Mouse (Mus musculus) myocyte (in vitro differentiated cells): ENCODE measurements around the gene Plcb1. TPM values are rescaled to one million over a fixed set of nuclear protein-coding genes. Genes with fewer than 3 reads are reported as not detected.

ENCODE experiments used
- H3K27me3 ChIP-seq: one replicate; pipeline ENCODE4 v1.6.1; 2011; ENCODE audit not compliant: control insufficient read depth, insufficient read depth, insufficient read length
- H3K36me3 ChIP-seq: one replicate; pipeline ENCODE4 v1.6.1; 2011; ENCODE audit not compliant: control insufficient read depth, insufficient read depth
- H3K4me2 ChIP-seq: one replicate; pipeline ENCODE4 v1.6.1; 2011; ENCODE audit warnings: low read depth, control low read depth
- H3K4me3 ChIP-seq: one replicate; pipeline ENCODE4 v1.5.1; 2011; ENCODE audit warnings: mild to moderate bottlenecking, control low read depth, moderate library complexity
- H3K79me2 ChIP-seq: one replicate; pipeline ENCODE4 v1.6.1; 2011; ENCODE audit not compliant: control insufficient read depth, insufficient read depth
- H3ac ChIP-seq: one replicate; pipeline ENCODE4 v1.6.1; 2011; ENCODE audit not compliant: control insufficient read depth, insufficient read length
- CEBPB ChIP-seq: IDR thresholded peaks from 2 replicates; pipeline ENCODE4 v1.6.1; 2011; ENCODE audit warnings: mild to moderate bottlenecking, moderate library complexity; ENCODE audit not compliant: poor library complexity, insufficient read depth, severe bottlenecking
- E2F4 ChIP-seq: IDR thresholded peaks from one replicate; pipeline ENCODE4 v1.6.1; 2011; ENCODE audit warnings: mild to moderate bottlenecking, control low read depth, moderate library complexity; ENCODE audit not compliant: insufficient read depth
- MAX ChIP-seq: IDR thresholded peaks from one replicate; pipeline ENCODE4 v1.6.1; 2011; ENCODE audit warnings: low read depth, mild to moderate bottlenecking, control low read depth
- MYOD1 ChIP-seq, 3 experiments: IDR thresholded peaks; one replicate each; pipeline ENCODE4 v1.6.1; 2011; ENCODE audit warnings: control low read depth in 2 of 3, low read depth in 2 of 3, mild to moderate bottlenecking in 2 of 3, moderate library complexity in 1 of 3; ENCODE audit not compliant: insufficient read length in 2 of 3, control insufficient read depth in 1 of 3
- MYOG ChIP-seq, 3 experiments: IDR thresholded peaks; one replicate each; pipeline ENCODE4 v1.6.1; 2011; ENCODE audit warnings: control low read depth in 2 of 3, low read depth in 2 of 3, mild to moderate bottlenecking in 2 of 3; ENCODE audit not compliant: insufficient read length in 2 of 3, control insufficient read depth in 1 of 3, insufficient read depth in 1 of 3
- POLR2A ChIP-seq: IDR thresholded peaks from one replicate; pipeline ENCODE4 v1.6.1; 2011; ENCODE audit warnings: low read depth, mild to moderate bottlenecking, control low read depth, moderate library complexity; ENCODE audit not compliant: insufficient read length
- POLR2AphosphoS2 ChIP-seq: IDR thresholded peaks from one replicate; pipeline ENCODE4 v1.6.1; 2011; ENCODE audit warnings: low read depth, control low read depth; ENCODE audit not compliant: insufficient read length
- REST ChIP-seq: IDR thresholded peaks from one replicate; pipeline ENCODE4 v1.6.1; 2011; ENCODE audit warnings: mild to moderate bottlenecking, control low read depth, moderate library complexity; ENCODE audit not compliant: insufficient read depth, insufficient read length
- SRF ChIP-seq: IDR thresholded peaks from one replicate; pipeline ENCODE4 v1.6.1; 2011; ENCODE audit warnings: low read depth; ENCODE audit not compliant: control insufficient read depth, insufficient read length
- TCF12 ChIP-seq: IDR thresholded peaks from one replicate; pipeline ENCODE4 v1.6.1; 2011; ENCODE audit warnings: mild to moderate bottlenecking, control low read depth; ENCODE audit not compliant: poor library complexity, insufficient read depth, severe bottlenecking
- TCF3 ChIP-seq: IDR thresholded peaks from one replicate; pipeline ENCODE4 v1.6.1; 2011; ENCODE audit warnings: low read depth, control low read depth; ENCODE audit not compliant: insufficient read length
- USF1 ChIP-seq: IDR thresholded peaks from one replicate; pipeline ENCODE4 v1.6.1; 2011; ENCODE audit warnings: low read depth, mild to moderate bottlenecking, control low read depth, moderate library complexity
- polyA plus RNA-seq: library from polyadenylated mRNA; unstranded; fragments of >200 nt; fragmentation: generic; extraction: Trizol; gene quantifications from one replicate; pipeline ENCODE4 v1.2.1, GENCODE M21; 2012; ENCODE audit warnings: missing spikeins

Plcb1 gene
- polyA plus RNA-seq, 1 experiment: 0.76 TPM

DNA sequence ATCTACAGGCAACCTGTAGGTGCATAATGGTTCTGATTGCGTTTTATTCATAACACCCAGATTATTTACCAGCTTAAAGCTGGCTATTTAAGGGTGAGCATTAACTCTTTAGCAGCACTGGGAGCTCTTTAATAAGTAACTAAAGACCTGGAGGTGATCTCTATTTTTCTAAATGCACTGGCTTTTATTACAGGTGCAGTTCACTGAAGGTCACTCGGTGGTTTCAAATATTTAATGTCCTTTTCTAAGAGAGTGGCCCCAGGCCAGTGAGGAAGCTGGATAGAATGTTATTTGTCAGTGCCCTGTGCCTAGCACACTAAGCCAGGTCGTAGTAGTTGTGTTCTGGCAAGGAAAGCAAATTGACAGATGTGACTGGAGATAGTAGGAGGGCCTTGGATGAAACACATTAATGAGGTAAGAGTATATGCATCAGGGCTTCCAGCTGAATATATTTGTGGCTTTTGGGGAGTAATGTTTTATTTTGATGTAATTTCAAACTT, 59.4 kb downstream of the Plcb1 start:
- no peak overlapping the region for H3K4me3 ChIP-seq
- H3K79me2 ChIP-seq: no peaks in the 10 kb centered on the region
- H3K4me2 ChIP-seq: no peak overlapping the region
- no peaks in the 10 kb centered on the region for H3K27me3 ChIP-seq
- no peaks in the 10 kb centered on the region for H3K36me3 ChIP-seq
- no peak overlapping the region for H3ac ChIP-seq
- no peak for TF ChIP-seq TCF3

DNA sequence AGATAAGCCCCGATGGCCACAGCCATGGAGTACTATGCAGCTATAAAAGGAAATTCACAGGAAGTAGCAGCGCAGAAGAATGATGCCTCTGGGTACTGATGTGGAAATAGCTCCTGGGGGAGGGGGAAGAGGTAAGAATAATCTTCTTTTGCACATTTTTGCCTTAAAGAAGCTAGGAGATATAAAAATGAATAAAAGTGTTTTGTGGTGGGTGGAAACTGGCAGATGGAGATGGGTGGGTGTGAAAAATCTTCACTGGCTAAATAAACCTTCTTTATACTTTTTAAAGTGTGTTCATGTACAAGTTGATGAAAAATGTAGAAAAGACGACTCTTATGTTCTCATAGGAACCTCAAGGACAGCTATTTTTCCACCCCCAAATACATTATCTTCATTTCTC, 60.7 kb downstream of the Plcb1 start:
- no peak overlapping the region for H3K4me3 ChIP-seq
- H3K79me2 ChIP-seq: no peaks in the 10 kb centered on the region
- no peaks in the 10 kb centered on the region for H3K36me3 ChIP-seq
- no peak for TF ChIP-seq MYOG (IDR thresholded peaks at IDR 0.05; ENCODE audit: control insufficient read depth in 1 of 3, insufficient read depth in 1 of 3, insufficient read length in 2 of 3, low read depth in 2 of 3)
- no peak for TF ChIP-seq TCF12
- no peak for TF ChIP-seq MAX
- no peak for TF ChIP-seq REST
- TF ChIP-seq CEBPB: no peak
- no peak for TF ChIP-seq SRF
- H3ac ChIP-seq: no peak overlapping the region
- H3K27me3 ChIP-seq: no peaks in the 10 kb centered on the region
- no peak overlapping the region for H3K4me2 ChIP-seq

DNA sequence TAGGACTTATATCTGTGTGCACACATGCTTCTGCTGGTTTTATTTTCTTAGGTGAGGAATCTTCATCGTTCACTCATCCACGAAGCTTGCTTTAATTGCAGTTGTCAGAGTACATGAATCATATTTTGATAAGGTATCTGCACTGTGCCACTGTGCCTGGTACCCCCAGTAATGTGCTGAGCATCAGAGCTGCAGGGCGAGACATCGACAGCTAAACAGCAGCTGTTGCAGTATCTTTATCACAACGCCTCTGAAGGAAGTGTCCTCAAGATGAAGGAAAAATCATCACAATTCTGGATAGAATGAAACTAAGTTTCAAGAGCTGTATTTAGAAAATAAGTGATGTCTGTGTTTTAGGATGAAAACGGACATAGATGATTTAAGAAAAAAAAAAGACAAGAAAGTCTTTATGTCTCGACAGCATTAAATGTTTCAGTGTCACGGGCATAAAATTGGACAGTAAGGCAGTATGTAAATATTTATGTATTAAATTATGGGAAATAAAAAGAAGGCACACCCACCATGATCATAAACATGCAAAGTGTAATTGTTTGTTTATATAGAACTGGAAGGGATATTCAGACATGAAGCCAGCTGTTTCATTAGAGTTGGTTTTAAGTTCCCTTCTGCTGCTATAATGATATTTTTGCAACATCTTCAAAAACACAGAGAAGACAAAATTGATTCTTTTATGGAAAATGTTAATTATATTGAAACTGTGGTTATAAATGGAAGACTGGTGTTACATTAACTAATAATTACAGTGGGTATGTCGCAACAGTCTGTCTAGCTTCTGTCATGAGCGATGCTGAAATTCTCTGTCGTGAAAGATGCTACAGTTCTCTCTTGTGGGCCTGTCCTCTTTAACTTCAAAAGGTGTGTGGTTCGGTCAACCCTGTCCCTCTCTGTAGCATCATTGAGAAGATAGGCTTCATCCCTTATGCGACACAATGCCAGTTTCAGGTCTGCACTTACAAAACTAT, 65.6 kb downstream of the Plcb1 start:
- H3K27me3 ChIP-seq: no peaks in the 10 kb centered on the region
- no peak overlapping the region for H3K4me2 ChIP-seq
- TF ChIP-seq CEBPB (peak; percentile 74), REST (no peak), E2F4 (no peak), MYOD1 (IDR thresholded peaks at IDR 0.05; ENCODE audit: control insufficient read depth in 1 of 3, insufficient read length in 2 of 3, low read depth in 2 of 3) (no peak)
- no peaks in the 10 kb centered on the region for H3K36me3 ChIP-seq
- no peaks in the 10 kb centered on the region for H3K79me2 ChIP-seq
- no peak overlapping the region for H3K4me3 ChIP-seq
- no peak overlapping the region for H3ac ChIP-seq

DNA sequence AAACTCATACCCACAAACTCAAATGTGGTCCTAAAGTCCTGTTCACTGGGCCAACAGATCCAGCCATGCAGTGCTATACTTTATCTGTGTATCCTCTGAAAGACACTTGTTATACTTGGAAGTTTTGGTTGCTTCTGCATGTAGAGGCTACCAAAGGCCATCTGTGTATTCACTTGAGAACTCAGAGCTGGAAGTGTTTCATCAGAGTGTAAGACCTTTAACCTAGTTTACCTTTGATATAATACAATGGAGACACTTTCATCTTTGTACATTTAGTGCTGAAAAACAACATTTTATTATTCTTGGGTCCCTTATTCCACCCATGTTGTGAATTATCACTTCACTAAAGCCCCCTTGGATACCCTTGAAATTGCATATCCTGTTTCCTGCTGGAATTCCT, 70.4 kb downstream of the Plcb1 start:
- Histone ChIP-seq H3K79me2 (no peaks in the 10 kb centered on the region), H3K4me3 (no peak overlapping the region), H3ac (no peak overlapping the region), H3K27me3 (no peaks in the 10 kb centered on the region), H3K36me3 (no peaks in the 10 kb centered on the region), H3K4me2 (no peak overlapping the region)
- TF ChIP-seq USF1 (no peak), POLR2AphosphoS2 (no peak), TCF12 (no peak), POLR2A (no peak), E2F4 (no peak), CEBPB (no peak), REST (no peak), MAX (no peak), TCF3 (no peak), MYOG (IDR thresholded peaks at IDR 0.05; ENCODE audit: control insufficient read depth in 1 of 3, insufficient read depth in 1 of 3, insufficient read length in 2 of 3, low read depth in 2 of 3) (no peak), SRF (no peak), MYOD1 (IDR thresholded peaks at IDR 0.05; ENCODE audit: control insufficient read depth in 1 of 3, insufficient read length in 2 of 3, low read depth in 2 of 3) (no peak)

DNA sequence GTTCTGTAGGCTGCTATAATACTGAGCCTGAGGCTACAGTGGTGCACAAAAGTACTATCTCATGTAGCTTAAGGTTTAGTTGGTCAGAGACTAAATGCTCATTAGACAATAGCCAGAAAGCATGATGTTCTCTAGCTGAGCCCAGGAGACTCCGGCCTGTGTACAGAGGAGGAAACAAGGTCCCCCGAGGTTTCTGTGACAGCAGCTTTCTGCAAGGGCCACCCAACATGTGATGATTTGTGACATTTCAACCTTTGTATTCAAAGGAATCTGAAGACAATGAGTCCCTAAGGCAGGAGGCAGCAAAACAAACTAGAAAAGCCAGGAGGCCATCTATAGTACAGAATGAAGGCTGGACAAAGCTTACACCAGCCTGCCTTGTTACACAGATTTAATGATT, 70.8 kb downstream of the Plcb1 start:
- no peak for TF ChIP-seq MYOG (IDR thresholded peaks at IDR 0.05; ENCODE audit: control insufficient read depth in 1 of 3, insufficient read depth in 1 of 3, insufficient read length in 2 of 3, low read depth in 2 of 3)
- no peak for TF ChIP-seq POLR2AphosphoS2
- TF ChIP-seq TCF3: no peak
- no peak for TF ChIP-seq MAX
- TF ChIP-seq CEBPB: no peak
- TF ChIP-seq POLR2A: no peak
- TF ChIP-seq TCF12: no peak
- TF ChIP-seq REST: no peak
- no peak for TF ChIP-seq E2F4
- no peak for TF ChIP-seq USF1
- no peak for TF ChIP-seq MYOD1 (IDR thresholded peaks at IDR 0.05; ENCODE audit: control insufficient read depth in 1 of 3, insufficient read length in 2 of 3, low read depth in 2 of 3)
- TF ChIP-seq SRF: no peak
- no peaks in the 10 kb centered on the region for H3K79me2 ChIP-seq
- H3K27me3 ChIP-seq: no peaks in the 10 kb centered on the region
- H3ac ChIP-seq: no peak overlapping the region
- H3K4me2 ChIP-seq: no peak overlapping the region
- no peaks in the 10 kb centered on the region for H3K36me3 ChIP-seq
- H3K4me3 ChIP-seq: no peak overlapping the region
